Mouse (Mus musculus): ENCODE data around the gene Vps36.
A peak's percentile ranks its signal among the peaks of the same experiment; 100 is the strongest.

The Vps36 gene

DNA sequence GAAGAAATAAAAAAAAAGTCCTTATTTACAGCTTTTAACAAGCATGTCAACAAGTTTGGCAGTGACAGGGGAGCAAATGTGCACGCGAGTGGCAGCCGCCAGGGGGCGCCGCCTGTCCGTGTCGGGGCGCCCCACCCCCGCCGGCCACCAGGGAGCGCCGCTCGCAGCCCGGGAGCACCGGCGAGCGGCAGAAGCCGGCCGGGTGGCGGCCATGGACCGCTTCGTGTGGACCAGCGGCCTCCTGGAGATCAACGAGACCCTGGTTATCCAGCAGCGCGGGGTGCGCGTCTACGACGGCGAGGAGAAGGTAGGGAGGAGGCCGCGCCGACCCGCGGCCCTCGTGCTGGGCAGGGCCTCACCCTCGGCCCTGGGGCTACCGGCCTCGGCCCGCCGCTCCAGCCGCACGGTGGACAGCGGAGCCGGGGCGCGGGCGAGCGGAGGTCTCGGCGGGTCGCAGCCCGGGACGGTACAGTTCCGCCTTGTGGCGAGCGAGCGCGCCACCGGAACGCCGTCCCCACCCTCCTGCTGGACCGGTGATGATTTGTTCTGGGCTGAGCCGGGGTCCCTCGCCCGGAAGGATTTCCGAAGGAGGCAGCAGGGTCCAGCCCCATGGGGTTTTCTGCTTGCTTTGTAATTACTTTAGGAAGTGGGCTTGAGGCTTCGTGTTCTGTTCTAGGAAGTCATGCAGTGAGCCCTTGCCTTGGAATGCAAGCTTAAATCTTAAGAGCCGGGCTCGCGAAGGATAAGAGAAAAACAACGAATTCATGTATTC is at the start of gene Vps36:
TSS of gene Vps36 (plus strand) at position 150 of the 772 bp plus-strand sequence.
- DNase-seq = peak; percentile 94

- no peak for DNase-seq
Observed at GRCm38 (mm10) chr8:22143764-22144491, 48.7 kb upstream of the Vps36 start.

DNA sequence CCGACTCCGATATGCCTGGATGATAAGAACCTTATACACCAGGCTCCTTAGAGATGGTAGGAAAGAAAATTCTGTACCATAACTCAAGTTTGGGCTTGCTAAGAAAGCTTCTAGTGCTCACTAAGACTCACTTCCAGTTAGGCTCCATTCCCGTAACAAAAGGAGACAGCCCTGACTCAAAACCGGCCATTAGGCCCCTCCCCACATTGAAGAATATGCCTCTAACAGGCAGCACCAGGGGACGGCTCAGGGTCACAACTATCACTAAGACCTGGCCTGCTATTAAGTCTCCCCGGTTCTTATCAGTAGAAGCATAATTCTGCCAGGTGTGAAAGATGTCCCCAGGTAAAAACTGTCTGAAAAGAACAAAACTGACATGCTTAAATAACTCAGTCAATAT is 46.8 kb upstream of the Vps36 start:
- DNase-seq = no peak

DNA sequence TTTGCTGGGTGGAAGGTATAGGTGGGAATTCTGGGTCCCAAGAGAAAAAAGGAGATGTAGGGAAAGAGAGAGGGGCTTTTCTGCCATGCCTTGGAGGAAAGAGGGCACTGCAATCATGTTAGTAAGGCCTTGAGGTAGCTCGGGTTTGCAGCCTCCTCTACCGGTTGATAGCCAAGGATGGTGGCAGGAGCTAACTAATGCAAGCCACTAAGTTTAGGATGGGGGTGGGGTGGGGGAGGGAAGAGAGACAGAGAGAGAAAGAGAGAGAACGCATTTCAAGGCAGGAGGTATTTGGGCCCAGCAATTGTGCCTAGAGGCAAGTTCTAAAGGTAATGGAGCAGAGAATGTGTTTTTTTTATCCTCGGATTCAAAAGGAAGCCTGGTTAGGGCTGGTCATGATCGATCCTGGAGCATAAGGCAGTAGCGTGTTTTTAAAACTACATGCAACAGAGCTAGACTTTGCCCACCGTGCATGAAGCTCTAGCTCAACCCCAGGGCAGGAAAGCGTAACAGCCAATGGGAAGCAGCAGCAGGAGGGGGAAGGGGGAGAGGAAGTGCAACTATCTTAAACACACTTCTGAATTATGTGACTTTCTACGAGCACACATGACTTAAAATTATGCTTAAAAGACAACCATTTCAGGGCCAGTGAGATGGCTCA is 44.8 kb upstream of the Vps36 start:
- DNase-seq = no peak

- DNase-seq = no peak
Observed at GRCm38 (mm10) chr8:22148367-22148740, 44.3 kb upstream of the Vps36 start.

GRCm38 (mm10) chr8:22149643-22150344 is 42.8 kb upstream of the Vps36 start:
- no peak for DNase-seq

DNA sequence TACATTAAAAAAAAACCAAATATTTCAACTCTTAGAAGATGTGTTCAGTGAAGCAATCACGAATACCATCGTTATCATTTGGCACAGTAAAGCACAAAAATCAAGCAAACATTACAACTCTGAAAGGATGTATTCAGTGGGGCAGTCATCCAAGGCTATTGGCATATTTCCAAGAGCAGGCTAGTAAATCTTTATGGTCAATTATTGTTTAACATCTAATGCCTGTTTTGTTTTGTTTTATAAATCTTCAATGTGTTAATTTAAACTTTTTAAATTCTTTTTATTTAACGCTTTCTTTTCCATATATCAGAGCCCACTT is 42.3 kb upstream of the Vps36 start:
- no peak for DNase-seq

DNA sequence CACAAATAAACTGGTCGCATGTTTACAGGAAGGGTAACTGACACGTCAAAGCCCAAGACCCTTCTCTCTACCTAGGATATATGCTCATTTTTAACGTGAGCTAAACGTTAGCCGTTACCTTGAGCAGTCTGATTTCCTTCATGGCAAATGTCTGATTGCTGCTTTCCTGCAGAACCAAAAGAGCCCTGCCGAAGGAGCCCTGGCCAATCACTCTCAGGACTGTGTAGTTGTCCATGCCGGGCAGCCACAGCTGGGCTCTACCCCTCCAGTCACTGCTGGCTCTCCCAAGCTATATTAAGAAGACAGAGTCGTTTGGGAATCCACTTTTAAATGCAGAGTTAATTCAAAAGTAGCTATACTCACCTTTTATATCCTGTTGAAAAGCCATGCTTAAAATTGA is 30.4 kb upstream of the Vps36 start:
- DNase-seq = no peak

DNA sequence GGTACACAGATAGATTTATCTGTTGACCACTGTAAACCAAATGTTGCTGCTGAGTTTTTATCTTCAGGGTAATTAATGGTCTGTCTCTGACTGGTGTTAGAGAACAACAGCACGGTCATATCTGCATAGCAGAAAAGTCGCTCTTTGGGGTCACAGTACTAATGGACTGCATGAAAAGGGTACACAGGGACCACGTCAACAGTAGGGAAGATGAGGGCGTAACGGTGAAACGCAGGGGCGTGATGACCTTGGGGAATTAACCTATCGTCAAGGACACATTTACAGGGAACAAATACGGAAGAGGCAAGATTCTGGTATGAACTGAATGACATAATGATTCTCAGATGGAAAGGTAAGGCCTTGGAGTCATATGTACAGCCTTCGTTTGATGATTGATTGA is 28.2 kb upstream of the Vps36 start:
- no peak for DNase-seq

GRCm38 (mm10) chr8:22165251-22166079 is 27.1 kb upstream of the Vps36 start:
- no peak for DNase-seq

GRCm38 (mm10) chr8:22166080-22166603 is 26.5 kb upstream of the Vps36 start, which contains the start of gene Nek3:
Gene Nek3 (minus strand): TSS chr8:22166435.
- peak; percentile 89 for DNase-seq

GRCm38 (mm10) chr8:22169167-22169566 is 23.4 kb upstream of the Vps36 start:
- DNase-seq = no peak

- no peak for DNase-seq
Observed at GRCm38 (mm10) chr8:22175966-22176365, 16.6 kb upstream of the Vps36 start.

- no peak for DNase-seq
Observed at GRCm38 (mm10) chr8:22184884-22185283, 7.7 kb upstream of the Vps36 start.

GRCm38 (mm10) chr8:22185431-22186397 is 6.9 kb upstream of the Vps36 start, which contains the start of gene Ckap2:
Gene Ckap2 (minus strand): TSS chr8:22185819.
- peak; percentile 90 for DNase-seq

- no peak for DNase-seq
Observed at GRCm38 (mm10) chr8:22193432-22194010, 912 bp downstream of the Vps36 start.

DNA sequence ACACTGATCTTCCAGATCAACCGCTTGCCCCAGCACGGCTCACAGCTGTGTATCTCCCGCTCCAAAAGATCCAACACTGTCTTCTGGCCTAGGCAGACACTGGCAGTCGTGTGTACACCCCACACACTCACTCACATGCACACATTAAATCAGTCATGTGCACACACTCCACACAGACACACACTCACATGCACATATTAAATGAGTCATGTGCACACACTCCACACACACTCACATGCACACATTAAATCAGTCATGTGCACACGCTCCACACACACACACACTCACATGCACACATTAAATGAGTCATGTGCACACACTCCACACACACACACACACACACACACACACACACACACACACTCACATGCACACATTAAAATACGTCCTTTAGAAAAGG is 5.3 kb downstream of the Vps36 start:
- DNase-seq = no peak

- DNase-seq = no peak
Observed at GRCm38 (mm10) chr8:22199481-22199880, 6.9 kb downstream of the Vps36 start.

DNA sequence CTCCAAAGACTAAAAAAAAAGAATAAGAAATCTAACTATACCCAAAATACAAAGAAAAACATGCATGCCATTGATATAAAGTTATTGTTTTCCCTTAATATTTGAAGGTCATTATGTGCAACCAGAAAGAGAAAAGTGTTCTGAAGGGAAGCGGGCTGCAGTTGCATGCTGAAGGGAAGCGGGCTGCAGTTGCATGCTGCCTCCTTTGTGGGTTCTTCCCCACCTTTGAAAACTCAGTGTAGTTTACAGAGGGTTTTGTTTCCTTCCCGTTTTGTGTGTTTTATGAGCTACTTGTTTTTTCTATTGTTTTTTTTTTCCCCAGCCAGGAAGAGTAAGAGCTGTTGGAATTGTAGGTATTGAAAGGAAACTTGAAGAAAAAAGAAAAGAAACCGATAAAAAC is 14.9 kb downstream of the Vps36 start:
- DNase-seq = no peak

DNA sequence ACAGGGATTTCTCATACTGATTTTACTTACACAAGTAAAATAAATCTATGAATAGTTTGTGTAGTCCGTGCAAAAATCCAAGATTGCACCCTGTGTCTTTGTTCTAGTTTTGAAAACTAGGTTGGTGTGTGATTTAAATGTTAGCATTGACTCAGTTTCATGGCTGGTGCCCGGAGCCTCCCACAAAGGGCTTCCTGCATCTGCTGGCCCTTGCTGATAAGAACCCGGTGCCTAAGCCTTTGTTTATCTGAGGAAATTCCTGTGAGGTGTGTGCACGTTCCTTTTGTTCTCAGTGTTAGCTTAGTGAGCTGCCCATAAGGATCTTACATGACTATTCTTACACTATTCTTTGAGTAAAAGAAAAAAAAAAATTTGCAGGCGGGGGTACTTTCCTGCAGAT is 16.4 kb downstream of the Vps36 start:
- DNase-seq = no peak

All from right cerebral cortex, postnatal 4 days (tissue).